Mouse (Mus musculus) gonadal fat pad, adult 2 months (tissue): Measurements from ENCODE around the gene Hmga1b. TPM values are rescaled to one million over a fixed set of nuclear protein-coding genes. Genes with fewer than 3 reads are reported as not detected.
"Not testable (repeated sequence)": the region's sequence is repeated elsewhere in the genome, so short reads cannot be mapped to it uniquely, and the experiment has no call there.

ENCODE experiments used
- DNase-seq: peaks from one replicate; pipeline ENCODE4 v3.0.0-alpha.2; 2012; ENCODE audit warnings: low read depth
- polyA plus RNA-seq: library from polyadenylated mRNA; depleted of rRNA; stranded (reverse); fragments of >200 nt; gene quantifications from 2 replicates; pipeline ENCODE4 v1.2.3, GENCODE M21; 2012

Hmga1b gene
- polyA plus RNA-seq, 1 experiment: 0.59 TPM

- DNase-seq: no peak
These were observed 30.5 kb upstream of the Hmga1b start, which contains the start of gene Cbr2 for GRCm38 (mm10) chr11:120731858-120732680. Cbr2 (minus strand) TSS chr11:120732114.

- DNase-seq: no peak
These were observed 29.1 kb upstream of the Hmga1b start for GRCm38 (mm10) chr11:120733521-120733920.

- DNase-seq: no peak
These were observed 26.2 kb upstream of the Hmga1b start for GRCm38 (mm10) chr11:120736424-120736823.

GRCm38 (mm10) chr11:120740981-120741380, 21.6 kb upstream of the Hmga1b start:
- DNase-seq: no peak

- no peak for DNase-seq
These were observed 18.4 kb upstream of the Hmga1b start for GRCm38 (mm10) chr11:120744121-120744701.

GRCm38 (mm10) chr11:120747974-120748373, 14.6 kb upstream of the Hmga1b start:
- DNase-seq: no peak

GRCm38 (mm10) chr11:120749430-120749829, 13.2 kb upstream of the Hmga1b start:
- no peak for DNase-seq

- no peak for DNase-seq
These were observed 11.0 kb upstream of the Hmga1b start for GRCm38 (mm10) chr11:120751606-120752005.

- DNase-seq: no peak
These were observed 2.4 kb upstream of the Hmga1b start for GRCm38 (mm10) chr11:120760236-120760635.

GRCm38 (mm10) chr11:120761811-120762671, 553 bp upstream of the Hmga1b start:
- no peak for DNase-seq

GRCm38 (mm10) chr11:120763121-120763999, 766 bp downstream of the Hmga1b start:
- not testable (repeated sequence) for DNase-seq

- DNase-seq: not testable (repeated sequence)
These were observed 4.4 kb downstream of the Hmga1b start for GRCm38 (mm10) chr11:120767023-120767422.

- DNase-seq: no peak
These were observed 5.6 kb downstream of the Hmga1b start for GRCm38 (mm10) chr11:120768206-120768605.

GRCm38 (mm10) chr11:120772749-120773148, 10.2 kb downstream of the Hmga1b start:
- no peak for DNase-seq

- DNase-seq: no peak
These were observed 11.0 kb downstream of the Hmga1b start for GRCm38 (mm10) chr11:120773463-120774190.

GRCm38 (mm10) chr11:120775774-120776469, 13.3 kb downstream of the Hmga1b start:
- no peak for DNase-seq

GRCm38 (mm10) chr11:120777123-120777522, 14.5 kb downstream of the Hmga1b start:
- no peak for DNase-seq

- no peak for DNase-seq
These were observed 17.3 kb downstream of the Hmga1b start for GRCm38 (mm10) chr11:120779876-120780275.

GRCm38 (mm10) chr11:120781361-120781760, 18.8 kb downstream of the Hmga1b start:
- DNase-seq: not testable (repeated sequence)
